Mouse (Mus musculus) cerebellum, adult 9-11 months (tissue): ENCODE measurements around the gene Nipsnap3b.

Experiments used
- DNase-seq: peaks from one replicate; pipeline ENCODE4 v3.0.0; 2022

Gene Nipsnap3b

GRCm38 (mm10) chr4:53011732-53012361 lies at the start of gene Nipsnap3b:
Nipsnap3b (plus strand) TSS chr4:53011880.
- peak; percentile 95 for DNase-seq

- DNase-seq, result no peak
Measured at GRCm38 (mm10) chr4:52964247-52964646, 47.4 kb upstream of the Nipsnap3b start, which contains the start of gene Olfr270. Olfr270 (plus strand) TSS chr4:52964547.

- no peak for DNase-seq
Measured at GRCm38 (mm10) chr4:52985216-52985615, 26.5 kb upstream of the Nipsnap3b start.

GRCm38 (mm10) chr4:52986266-52986665 lies 25.4 kb upstream of the Nipsnap3b start:
- DNase-seq, result no peak

GRCm38 (mm10) chr4:52989248-52989647 lies 22.4 kb upstream of the Nipsnap3b start, which contains the start of gene Nipsnap3a:
Nipsnap3a (plus strand) TSS chr4:52989272.
- no peak for DNase-seq

- no peak for DNase-seq
Measured at GRCm38 (mm10) chr4:52999449-52999848, 12.2 kb upstream of the Nipsnap3b start.

GRCm38 (mm10) chr4:53000154-53000553 lies 11.5 kb upstream of the Nipsnap3b start:
- DNase-seq, result no peak

GRCm38 (mm10) chr4:53009183-53009582 lies 2.5 kb upstream of the Nipsnap3b start:
- DNase-seq, result no peak

GRCm38 (mm10) chr4:53009871-53010270 lies 1.8 kb upstream of the Nipsnap3b start:
- DNase-seq, result no peak

GRCm38 (mm10) chr4:53014421-53014820 lies 2.7 kb downstream of the Nipsnap3b start:
- no peak for DNase-seq

GRCm38 (mm10) chr4:53015024-53015423 lies 3.3 kb downstream of the Nipsnap3b start:
- no peak for DNase-seq

GRCm38 (mm10) chr4:53018392-53018791 lies 6.7 kb downstream of the Nipsnap3b start:
- DNase-seq, result no peak

- no peak for DNase-seq
Measured at GRCm38 (mm10) chr4:53023189-53023925, 11.7 kb downstream of the Nipsnap3b start.

- DNase-seq, result no peak
Measured at GRCm38 (mm10) chr4:53024397-53024796, 12.7 kb downstream of the Nipsnap3b start.

- DNase-seq, result no peak
Measured at GRCm38 (mm10) chr4:53027811-53028210, 16.1 kb downstream of the Nipsnap3b start.

- no peak for DNase-seq
Measured at GRCm38 (mm10) chr4:53030326-53030948, 18.8 kb downstream of the Nipsnap3b start.

- DNase-seq, result no peak
Measured at GRCm38 (mm10) chr4:53043819-53044218, 32.1 kb downstream of the Nipsnap3b start.

GRCm38 (mm10) chr4:53045807-53046206 lies 34.1 kb downstream of the Nipsnap3b start:
- no peak for DNase-seq

- no peak for DNase-seq
Measured at GRCm38 (mm10) chr4:53046238-53047022, 34.8 kb downstream of the Nipsnap3b start.

GRCm38 (mm10) chr4:53062301-53063008 lies 50.8 kb downstream of the Nipsnap3b start:
- DNase-seq, result peak; percentile 41
